Comparison of ENCODE assay signal across 9 mouse cellular contexts in genomic region chr9:21289337-21289671, GRCm38 (mm10). TPM values are rescaled to one million over a fixed set of nuclear protein-coding genes. Genes with fewer than 3 reads are reported as not detected.
DNase-seq lines count a peak whose midpoint lies in the region; ATAC-seq lines count a peak whose summit lies in the region.
"Had no signal": no experiment of that assay in that cellular context is flagged by ENCODE, and none has a peak within 500 bp of the region (broad histone marks: within the 10 kb centered on the region; RNA-seq: fewer than 3 reads in every experiment).

No protein-coding gene starts in this region.

- H3K36me3 ChIP-seq in heart, embryonic 13.5 days = peaks cover 21% of the 10 kb centered on the region
- peaks cover 34% of the 10 kb centered on the region for H3K36me3 ChIP-seq in liver, embryonic 13.5 days

- peak overlapping the region; percentile 79 for H3K9ac ChIP-seq in heart, embryonic 13.5 days
- peak overlapping the region; percentile 96 for H3K9ac ChIP-seq in liver, embryonic 13.5 days

- H3K4me3 ChIP-seq in heart, embryonic 13.5 days = peak overlapping the region; percentile 90
- peak overlapping the region; percentile 94 for H3K4me3 ChIP-seq in liver, embryonic 13.5 days (replicated peaks)

- no peaks in the 10 kb centered on the region for H3K27me3 ChIP-seq in heart, embryonic 13.5 days (replicated peaks)
- H3K27me3 ChIP-seq in liver, embryonic 13.5 days = no peaks in the 10 kb centered on the region

- H3K27ac ChIP-seq in heart, embryonic 13.5 days (replicated peaks) = peak overlapping the region; percentile 90
- peak overlapping the region; percentile 97 for H3K27ac ChIP-seq in liver, embryonic 13.5 days

- H3K9me3 ChIP-seq in heart, embryonic 13.5 days = no peaks in the 10 kb centered on the region
- no peaks in the 10 kb centered on the region for H3K9me3 ChIP-seq in liver, embryonic 13.5 days (replicated peaks)

- intact Hi-C loops in heart, postnatal 14 days (cut with DNase I) = no loop called here

- peaks cover 42% of the 10 kb centered on the region for H3K4me1 ChIP-seq in heart, embryonic 13.5 days
- peaks cover 62% of the 10 kb centered on the region for H3K4me1 ChIP-seq in liver, embryonic 13.5 days (replicated peaks)

- WGBS in heart, embryonic 13.5 days = 74% methylated on average over 2 of the region's 2 CpGs
- 49% methylated on average over 2 of the region's 2 CpGs for WGBS in liver, embryonic 13.5 days (ENCODE audit: insufficient replicate concordance)

- H3K4me2 ChIP-seq in heart, embryonic 13.5 days = peak overlapping the region; percentile 84
- H3K4me2 ChIP-seq in liver, embryonic 13.5 days = peak overlapping the region; percentile 94

- no peak for DNase-seq in heart, postnatal 14 days
- peak; percentile 36 for DNase-seq in thymus, postnatal 14 days
- no peak for DNase-seq in thymus, postnatal 25 days
- DNase-seq in liver, embryonic 13.5 days = no peak
- no peak for DNase-seq in MN1 (ENCODE audit: low spot score)
- DNase-seq in left cerebral cortex, adult 9 months (ENCODE audit: low spot score in 2 of 2) = no peak
- no peak for DNase-seq in B cell, adult 2 months
- DNase-seq: gastrocnemius, postnatal 25 days had no signal

- no peak for ATAC-seq in heart, embryonic 13.5 days (ENCODE audit: extremely low read depth, insufficient number of reproducible peaks, low FRiP score, low TSS enrichment)
- ATAC-seq in liver, embryonic 13.5 days (ENCODE audit: low read depth) = no peak

RNA-seq across cellular contexts. Expression of gene Kri1, which starts 1.5 kb away (rescaled TPM):
- polyA plus RNA-seq in heart, embryonic 13.5 days (2015; fragmentation: Nextera tagmentation; extraction: Ambion mirVana) = 12.7 and 13.2 TPM in 2 replicates
- total RNA-seq in heart, postnatal 14 days (2021) = 10 to 100 TPM; 17.0 to 22.6 TPM
- polyA plus RNA-seq in liver, embryonic 13.5 days (2015; fragmentation: Nextera tagmentation; extraction: Ambion mirVana) = 9.9 and 10.3 TPM in 2 replicates

RNA-seq across cellular contexts. Expression of gene Cdkn2d, which starts 1.9 kb away (rescaled TPM):
- polyA plus RNA-seq in heart, embryonic 13.5 days (2015; fragmentation: Nextera tagmentation; extraction: Ambion mirVana) = 80.4 and 101 TPM in 2 replicates
- total RNA-seq in heart, postnatal 14 days (2021) = 10 to 100 TPM; 17.9 to 21.1 TPM
- 104 and 105 TPM in 2 replicates for polyA plus RNA-seq in liver, embryonic 13.5 days (2015; fragmentation: Nextera tagmentation; extraction: Ambion mirVana)

RNA-seq across cellular contexts. Expression of gene Ap1m2, which starts 22.8 kb away (rescaled TPM):
- 1.7 and 2.1 TPM in 2 replicates for polyA plus RNA-seq in heart, embryonic 13.5 days (2015; fragmentation: Nextera tagmentation; extraction: Ambion mirVana)
- under 1 TPM in 1 of 2 experiments, not detected in 1; 0.12 TPM for total RNA-seq in heart, postnatal 14 days (2021)
- 0.17 and 0.24 TPM in 2 replicates for polyA plus RNA-seq in liver, embryonic 13.5 days (2015; fragmentation: Nextera tagmentation; extraction: Ambion mirVana)
- total RNA-seq: gastrocnemius, postnatal 25 days had no signal

RNA-seq across cellular contexts. Expression of gene Atg4d, which starts 24.2 kb away (rescaled TPM):
- 41.6 and 51.4 TPM in 2 replicates for polyA plus RNA-seq in heart, embryonic 13.5 days (2015; fragmentation: Nextera tagmentation; extraction: Ambion mirVana)
- 10 to 100 TPM; 73.3 to 85.0 TPM for total RNA-seq in heart, postnatal 14 days (2021)
- 85.5 and 86.2 TPM in 2 replicates for polyA plus RNA-seq in liver, embryonic 13.5 days (2015; fragmentation: Nextera tagmentation; extraction: Ambion mirVana)

RNA-seq across cellular contexts. Expression of gene Slc44a2, which starts 31.2 kb away (rescaled TPM):
- polyA plus RNA-seq in heart, embryonic 13.5 days (2015; fragmentation: Nextera tagmentation; extraction: Ambion mirVana) = 56.9 and 60.3 TPM in 2 replicates
- total RNA-seq in heart, postnatal 14 days (2021) = 100 to 1,000 TPM; 105 to 116 TPM
- polyA plus RNA-seq in liver, embryonic 13.5 days (2015; fragmentation: Nextera tagmentation; extraction: Ambion mirVana) = 17.3 and 19.1 TPM in 2 replicates
